ENCODE assay signal across 8 mouse cellular contexts in the genomic region with DNA sequence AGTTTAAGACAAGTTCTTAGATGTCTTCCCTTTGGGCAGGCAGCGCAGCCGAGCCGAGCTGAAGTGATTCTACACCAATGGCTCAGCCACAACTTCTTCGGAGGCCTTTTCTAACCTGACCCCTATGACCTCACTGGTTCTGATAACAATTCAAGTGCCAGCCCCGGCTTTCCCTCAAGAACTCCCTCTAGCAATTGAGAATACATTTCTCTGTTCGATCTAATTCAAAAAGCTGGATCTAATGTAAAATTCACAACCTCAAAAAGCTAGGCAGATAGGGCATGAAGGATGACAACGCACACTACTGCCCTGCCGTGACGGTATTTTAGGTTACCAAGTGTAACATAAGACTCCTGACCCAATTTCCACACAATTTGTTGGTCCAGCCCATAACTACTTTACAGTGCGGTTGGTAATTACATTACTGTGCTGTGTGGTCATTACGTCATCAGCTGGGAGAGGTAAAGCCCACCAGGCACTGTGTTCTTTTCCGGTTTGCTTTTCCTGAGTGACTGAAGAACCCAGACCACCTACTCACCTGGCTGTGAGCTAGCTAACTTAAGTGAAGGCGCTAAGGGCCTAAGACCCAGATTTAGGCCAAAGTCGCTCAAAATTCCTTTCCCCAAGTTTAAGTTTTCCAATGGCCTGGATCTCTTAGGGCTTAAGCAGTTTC. TPM values are rescaled to one million over a fixed set of nuclear protein-coding genes. Genes with fewer than 3 reads are reported as not detected.
DNase-seq lines count a peak whose midpoint lies in the region; ATAC-seq and TF ChIP-seq lines count a peak whose summit lies in the region.

No protein-coding gene starts in this region.

- no peak for TF ChIP-seq CTCF in lung, postnatal 0 days (IDR thresholded peaks at IDR 0.05)

- H3K4me2 ChIP-seq in lung, postnatal 0 days (replicated peaks; ENCODE audit: low read depth, low read length) = peak overlapping the region; percentile 72
- H3K4me2 ChIP-seq in liver, embryonic 15.5 days = peak overlapping the region; percentile 62

- no peaks in the 10 kb centered on the region for H3K9me3 ChIP-seq in lung, postnatal 0 days (ENCODE audit: low read length)
- no peaks in the 10 kb centered on the region for H3K9me3 ChIP-seq in liver, embryonic 15.5 days (replicated peaks)

- H3K36me3 ChIP-seq in lung, postnatal 0 days (ENCODE audit: insufficient read depth, low read length) = no peaks in the 10 kb centered on the region
- no peaks in the 10 kb centered on the region for H3K36me3 ChIP-seq in liver, embryonic 15.5 days (replicated peaks)

- peak overlapping the region; percentile 99 for H3K27ac ChIP-seq in lung, postnatal 0 days (ENCODE audit: low read length)
- H3K27ac ChIP-seq in liver, embryonic 15.5 days (replicated peaks) = no peak overlapping the region

- 15% methylated on average over 14 of the region's 14 CpGs for WGBS in lung, postnatal 0 days
- WGBS in liver, embryonic 15.5 days (ENCODE audit: insufficient replicate concordance) = 46% methylated on average over 14 of the region's 14 CpGs

- DNase-seq in lung, postnatal 0 days (ENCODE audit: low spot score) = peak; percentile 79
- DNase-seq in lung, postnatal 36 days = no peak
- DNase-seq in forelimb bud, embryonic 11.5 days (ENCODE audit: low read depth, low spot score) = peak; percentile 18
- DNase-seq in right cerebral cortex, postnatal 36 days (ENCODE audit: low spot score in 2 of 2) = no peak
- no peak for DNase-seq in thymus, postnatal 10 days (ENCODE audit: low spot score in 2 of 2)
- no peak for DNase-seq in cerebellum, adult 9-11 months

- ATAC-seq in lung, postnatal 0 days = no peak
- no peak for ATAC-seq in liver, embryonic 15.5 days (ENCODE audit: insufficient read depth)
- no peak for ATAC-seq in inflammation-experienced regulatory T-cells, adult 6 months

- H3K9ac ChIP-seq in lung, postnatal 0 days (replicated peaks; ENCODE audit: low read depth) = peak overlapping the region; percentile 94
- H3K9ac ChIP-seq in liver, embryonic 15.5 days = no peak overlapping the region

- no peaks in the 10 kb centered on the region for H3K27me3 ChIP-seq in lung, postnatal 0 days (replicated peaks; ENCODE audit: insufficient read depth, low read length)
- H3K27me3 ChIP-seq in liver, embryonic 15.5 days = peaks cover 47% of the 10 kb centered on the region

- TF ChIP-seq EP300 in lung, postnatal 0 days (IDR thresholded peaks at IDR 0.05) = no peak

- H3K4me1 ChIP-seq in lung, postnatal 0 days (ENCODE audit: insufficient read depth, low read depth, low read length) = peaks cover 11% of the 10 kb centered on the region; the same call in 1 of the 2 replicates
- H3K4me1 ChIP-seq in liver, embryonic 15.5 days (replicated peaks) = no peaks in the 10 kb centered on the region

- peak overlapping the region; percentile 97 for H3K4me3 ChIP-seq in lung, postnatal 0 days (ENCODE audit: low read depth, low read length)
- peak overlapping the region; percentile 58 for H3K4me3 ChIP-seq in liver, embryonic 15.5 days (replicated peaks)

RNA-seq across cellular contexts. Expression of a gene that starts 1.7 kb away (rescaled TPM):
- 53.6 and 56.0 TPM in 2 replicates for polyA plus RNA-seq in lung, postnatal 0 days (2015; fragmentation: Nextera tagmentation; extraction: Ambion mirVana)
- 1.5 TPM in 2 replicates for polyA plus RNA-seq in liver, embryonic 15.5 days (2015; fragmentation: Nextera tagmentation; extraction: Ambion mirVana)
- polyA plus RNA-seq in inflammation-experienced regulatory T-cells, adult 6 months (2017; shearing (Covaris generic)) = under 1 TPM in 2 of 3 experiments, not detected in 1; 0.13 to 0.19 TPM

Comparison
In these comparisons a context has a peak if more than half of its experiments do, and no peak if none do; other contexts are left out.
1. DNase-seq: peak in lung, postnatal 0 days (single experiment) and forelimb bud, embryonic 11.5 days (single experiment); none in lung, postnatal 36 days (single experiment), right cerebral cortex, postnatal 36 days (0 of 2), thymus, postnatal 10 days (0 of 2) and cerebellum, adult 9-11 months (single experiment).
2. RNA of a gene that starts 1.7 kb away (polyA plus RNA-seq): 53.6 to 56.0 TPM in lung, postnatal 0 days; 1.5 TPM in liver, embryonic 15.5 days and 0.13 to 0.19 TPM in inflammation-experienced regulatory T-cells, adult 6 months; every median in the first group is over 10 times any median in the second.